Mouse (Mus musculus): ENCODE results near the gene Fuca2. TPM values are rescaled to one million over a fixed set of nuclear protein-coding genes. Genes with fewer than 3 reads are reported as not detected.

Gene Fuca2
- polyA plus RNA-seq, 1 experiment from 2014 or later, result 26.4 TPM

GRCm38 (mm10) chr10:13473833-13474567, 25.3 kb upstream of the Fuca2 start, which contains the start of gene Phactr2:
Gene Phactr2 (minus strand): TSS chr10:13474412.
- peak within 1 kb of the TSS; percentile 47 for H3K9ac ChIP-seq (ENCODE audit: low read length)
- no peak within 1 kb of the TSS for H3K27ac ChIP-seq (replicated peaks; ENCODE audit: low read depth, low read length)
- WGBS, result under 1% methylated on average over 66 of the region's 71 CpGs
- peaks cover 27% of the 10 kb centered on the region for H3K27me3 ChIP-seq (ENCODE audit: control insufficient read depth, insufficient read depth, low read length)
- peak; percentile 67 for DNase-seq (ENCODE audit: low spot score)
- no peaks in the 10 kb centered on the region for H3K4me1 ChIP-seq (ENCODE audit: control insufficient read depth, insufficient read depth, low read length)
- peak within 1 kb of the TSS; percentile 94 for H3K4me2 ChIP-seq (ENCODE audit: low read depth, severe bottlenecking)
- no peaks in the 10 kb centered on the region for H3K36me3 ChIP-seq (ENCODE audit: control insufficient read depth, insufficient read depth, low read length)
- ATAC-seq (ENCODE audit: insufficient number of reproducible peaks, low FRiP score, low TSS enrichment, low read depth), result peak; percentile 71
- H3K4me3 ChIP-seq (ENCODE audit: low read depth, low read length), result peak within 1 kb of the TSS; percentile 52
- H3K9me3 ChIP-seq (ENCODE audit: control insufficient read depth, low read length), result no peaks in the 10 kb centered on the region

DNA sequence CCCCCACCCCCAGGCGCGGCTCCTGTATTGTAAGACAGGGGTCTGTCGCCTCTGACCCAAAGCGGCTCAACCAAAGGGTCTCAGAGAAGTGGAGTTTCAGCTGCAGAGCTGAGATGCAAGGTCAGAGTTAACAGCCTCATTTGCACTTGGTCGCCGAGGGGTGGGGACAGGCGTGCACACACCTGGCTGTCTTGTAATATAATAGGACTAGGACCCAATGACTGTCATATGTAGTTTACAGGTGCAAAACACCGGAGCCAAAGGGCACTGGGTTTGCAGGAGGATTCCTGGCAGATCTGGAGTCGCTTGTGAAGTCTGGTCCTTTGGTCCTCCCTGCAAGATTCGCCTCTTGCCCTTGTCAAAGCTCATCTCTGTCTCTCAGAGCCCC, 24.8 kb upstream of the Fuca2 start:
- peak; percentile 47; the same call in 1 of the 2 replicates for ATAC-seq (ENCODE audit: insufficient number of reproducible peaks, low FRiP score, low TSS enrichment, low read depth)
- Histone ChIP-seq H3K27me3 (ENCODE audit: control insufficient read depth, insufficient read depth, low read length) (peaks cover 27% of the 10 kb centered on the region), H3K36me3 (ENCODE audit: control insufficient read depth, insufficient read depth, low read length) (no peaks in the 10 kb centered on the region), H3K4me1 (ENCODE audit: control insufficient read depth, insufficient read depth, low read length) (no peaks in the 10 kb centered on the region), H3K9ac (ENCODE audit: low read length) (peak overlapping the region; percentile 47), H3K4me2 (ENCODE audit: low read depth, severe bottlenecking) (peak overlapping the region; percentile 94), H3K27ac (replicated peaks; ENCODE audit: low read depth, low read length) (no peak overlapping the region), H3K9me3 (ENCODE audit: control insufficient read depth, low read length) (no peaks in the 10 kb centered on the region), H3K4me3 (ENCODE audit: low read depth, low read length) (peak overlapping the region; percentile 52)
- 4% methylated on average over 10 of the region's 10 CpGs for WGBS
- DNase-seq (ENCODE audit: low spot score), result no peak

- DNase-seq (ENCODE audit: low spot score) (no peak), ATAC-seq (ENCODE audit: insufficient number of reproducible peaks, low FRiP score, low TSS enrichment, low read depth) (no peak)
- H3K9me3 ChIP-seq (ENCODE audit: control insufficient read depth, low read length), result no peaks in the 10 kb centered on the region
- H3K27ac ChIP-seq (replicated peaks; ENCODE audit: low read depth, low read length), result no peak overlapping the region
- WGBS, result 27% methylated on average over 7 of the region's 7 CpGs
- peaks cover 27% of the 10 kb centered on the region for H3K27me3 ChIP-seq (ENCODE audit: control insufficient read depth, insufficient read depth, low read length)
- no peak overlapping the region for H3K9ac ChIP-seq (ENCODE audit: low read length)
- no peaks in the 10 kb centered on the region for H3K36me3 ChIP-seq (ENCODE audit: control insufficient read depth, insufficient read depth, low read length)
- no peak overlapping the region for H3K4me3 ChIP-seq (ENCODE audit: low read depth, low read length)
- H3K4me2 ChIP-seq (ENCODE audit: low read depth, severe bottlenecking), result no peak overlapping the region
- no peaks in the 10 kb centered on the region for H3K4me1 ChIP-seq (ENCODE audit: control insufficient read depth, insufficient read depth, low read length)
These were observed 24.2 kb upstream of the Fuca2 start for GRCm38 (mm10) chr10:13475121-13475520.

DNA sequence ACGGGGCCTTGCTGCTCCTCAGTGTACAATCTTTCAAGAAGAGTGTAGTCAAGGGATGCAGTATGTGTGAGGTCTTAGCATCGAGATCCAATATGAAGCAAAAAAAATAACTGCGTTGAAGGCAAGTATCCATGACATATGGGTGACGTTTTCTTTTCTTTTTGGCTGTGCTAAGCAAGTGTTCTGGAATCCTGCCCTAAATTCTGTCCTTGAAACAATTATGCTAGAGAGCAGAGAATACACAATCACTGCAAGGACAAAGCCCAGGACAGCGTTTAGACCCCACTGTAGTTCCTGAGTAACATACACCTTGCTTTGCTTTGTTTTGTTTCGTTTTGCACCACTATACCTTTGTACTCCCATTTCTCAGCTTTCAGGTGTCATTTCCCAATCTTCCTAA, 20.0 kb upstream of the Fuca2 start:
- DNase-seq (ENCODE audit: low spot score), result no peak
- no peaks in the 10 kb centered on the region for H3K4me1 ChIP-seq (ENCODE audit: control insufficient read depth, insufficient read depth, low read length)
- 81% methylated on average over 6 of the region's 6 CpGs for WGBS
- no peaks in the 10 kb centered on the region for H3K9me3 ChIP-seq (ENCODE audit: control insufficient read depth, low read length)
- H3K4me3 ChIP-seq (ENCODE audit: low read depth, low read length), result no peak overlapping the region
- no peak overlapping the region for H3K9ac ChIP-seq (ENCODE audit: low read length)
- ATAC-seq (ENCODE audit: insufficient number of reproducible peaks, low FRiP score, low TSS enrichment, low read depth), result no peak
- no peak overlapping the region for H3K4me2 ChIP-seq (ENCODE audit: low read depth, severe bottlenecking)
- H3K36me3 ChIP-seq (ENCODE audit: control insufficient read depth, insufficient read depth, low read length), result no peaks in the 10 kb centered on the region
- H3K27ac ChIP-seq (replicated peaks; ENCODE audit: low read depth, low read length), result no peak overlapping the region
- peaks cover 12% of the 10 kb centered on the region; the same call in 1 of the 2 replicates for H3K27me3 ChIP-seq (ENCODE audit: control insufficient read depth, insufficient read depth, low read length)

DNA sequence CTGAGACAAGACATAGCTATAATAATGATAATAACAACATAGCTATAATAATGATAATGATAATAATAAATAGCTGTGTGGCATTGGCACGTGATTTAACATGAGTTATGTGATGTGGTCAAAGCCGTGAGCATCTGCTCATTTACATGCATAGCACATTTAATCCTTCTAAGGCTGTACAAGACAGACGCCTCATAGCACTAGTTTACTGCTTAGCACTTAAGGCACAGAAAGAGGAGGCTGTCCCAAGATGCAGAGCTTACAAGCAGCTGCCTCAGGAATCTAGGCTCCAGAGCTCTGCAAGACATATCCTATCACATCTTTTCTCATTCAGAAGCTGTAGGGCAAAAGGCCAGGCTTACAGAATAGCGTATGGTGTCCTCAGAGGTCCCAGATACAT, 13.4 kb upstream of the Fuca2 start:
- Histone ChIP-seq H3K36me3 (ENCODE audit: control insufficient read depth, insufficient read depth, low read length) (no peaks in the 10 kb centered on the region), H3K9me3 (ENCODE audit: control insufficient read depth, low read length) (no peaks in the 10 kb centered on the region), H3K4me2 (ENCODE audit: low read depth, severe bottlenecking) (no peak overlapping the region), H3K9ac (ENCODE audit: low read length) (no peak overlapping the region), H3K4me3 (ENCODE audit: low read depth, low read length) (no peak overlapping the region), H3K27ac (replicated peaks; ENCODE audit: low read depth, low read length) (no peak overlapping the region), H3K27me3 (ENCODE audit: control insufficient read depth, insufficient read depth, low read length) (no peaks in the 10 kb centered on the region), H3K4me1 (ENCODE audit: control insufficient read depth, insufficient read depth, low read length) (no peaks in the 10 kb centered on the region)
- ATAC-seq (ENCODE audit: insufficient number of reproducible peaks, low FRiP score, low TSS enrichment, low read depth) (no peak), DNase-seq (ENCODE audit: low spot score) (no peak)
- WGBS, result 77% methylated on average over 4 of the region's 4 CpGs

- H3K36me3 ChIP-seq (ENCODE audit: control insufficient read depth, insufficient read depth, low read length), result no peaks in the 10 kb centered on the region
- ATAC-seq (ENCODE audit: insufficient number of reproducible peaks, low FRiP score, low TSS enrichment, low read depth) (no peak), DNase-seq (ENCODE audit: low spot score) (no peak)
- no peak overlapping the region for H3K4me3 ChIP-seq (ENCODE audit: low read depth, low read length)
- H3K4me1 ChIP-seq (ENCODE audit: control insufficient read depth, insufficient read depth, low read length), result no peaks in the 10 kb centered on the region
- WGBS, result 85% methylated on average over 6 of the region's 6 CpGs
- H3K4me2 ChIP-seq (ENCODE audit: low read depth, severe bottlenecking), result no peak overlapping the region
- H3K9me3 ChIP-seq (ENCODE audit: control insufficient read depth, low read length), result no peaks in the 10 kb centered on the region
- H3K9ac ChIP-seq (ENCODE audit: low read length), result no peak overlapping the region
- H3K27ac ChIP-seq (replicated peaks; ENCODE audit: low read depth, low read length), result no peak overlapping the region
- no peaks in the 10 kb centered on the region for H3K27me3 ChIP-seq (ENCODE audit: control insufficient read depth, insufficient read depth, low read length)
These were observed 9.7 kb upstream of the Fuca2 start for GRCm38 (mm10) chr10:13489671-13490070.

DNA sequence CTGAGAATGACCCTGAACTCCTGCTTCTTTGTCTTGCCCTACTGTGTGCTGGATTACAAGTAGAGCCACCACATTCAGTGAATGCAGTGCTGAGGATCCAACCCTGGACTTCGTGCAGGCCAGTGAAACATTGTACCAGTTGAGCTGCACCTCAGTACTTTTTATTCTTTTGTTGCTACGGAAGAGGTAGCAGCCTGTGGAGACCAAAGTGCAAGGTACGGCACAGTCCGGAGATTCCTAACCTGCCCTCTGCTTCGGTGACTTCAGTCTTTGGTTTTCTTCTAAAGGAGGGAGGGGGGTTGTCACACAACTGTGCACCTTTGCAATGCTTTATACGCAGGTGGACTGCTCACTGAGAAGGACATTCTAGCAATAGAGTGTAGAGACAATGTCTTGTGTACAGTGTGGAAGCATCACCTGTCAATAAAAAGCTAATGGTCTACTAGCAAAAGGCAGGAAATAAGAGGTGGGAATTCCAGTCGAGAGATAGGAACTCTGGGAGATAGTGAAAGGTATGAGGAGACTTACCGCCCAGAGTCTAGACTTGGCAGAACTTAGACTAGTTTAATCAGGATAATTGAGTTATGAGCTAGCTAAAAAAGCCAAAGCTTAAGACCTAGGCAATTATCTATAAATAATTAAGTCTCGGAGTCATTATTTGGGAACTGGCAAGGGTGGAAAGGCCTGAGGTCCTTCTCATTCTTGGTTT, 5.2 kb upstream of the Fuca2 start:
- DNase-seq (ENCODE audit: low spot score), result no peak
- Histone ChIP-seq H3K4me2 (ENCODE audit: low read depth, severe bottlenecking) (no peak overlapping the region), H3K9me3 (ENCODE audit: control insufficient read depth, low read length) (no peaks in the 10 kb centered on the region), H3K36me3 (ENCODE audit: control insufficient read depth, insufficient read depth, low read length) (no peaks in the 10 kb centered on the region), H3K27me3 (ENCODE audit: control insufficient read depth, insufficient read depth, low read length) (no peaks in the 10 kb centered on the region), H3K27ac (replicated peaks; ENCODE audit: low read depth, low read length) (no peak overlapping the region), H3K4me1 (ENCODE audit: control insufficient read depth, insufficient read depth, low read length) (no peaks in the 10 kb centered on the region), H3K4me3 (ENCODE audit: low read depth, low read length) (no peak overlapping the region), H3K9ac (ENCODE audit: low read length) (no peak overlapping the region)
- WGBS, result 89% methylated on average over 9 of the region's 9 CpGs
- ATAC-seq (ENCODE audit: insufficient number of reproducible peaks, low FRiP score, low TSS enrichment, low read depth), result no peak

- Histone ChIP-seq H3K36me3 (ENCODE audit: control insufficient read depth, insufficient read depth, low read length) (no peaks in the 10 kb centered on the region), H3K9ac (ENCODE audit: low read length) (no peak overlapping the region), H3K4me1 (ENCODE audit: control insufficient read depth, insufficient read depth, low read length) (no peaks in the 10 kb centered on the region), H3K9me3 (ENCODE audit: control insufficient read depth, low read length) (no peaks in the 10 kb centered on the region), H3K27me3 (ENCODE audit: control insufficient read depth, insufficient read depth, low read length) (no peaks in the 10 kb centered on the region), H3K4me2 (ENCODE audit: low read depth, severe bottlenecking) (no peak overlapping the region), H3K27ac (replicated peaks; ENCODE audit: low read depth, low read length) (no peak overlapping the region), H3K4me3 (ENCODE audit: low read depth, low read length) (no peak overlapping the region)
- ATAC-seq (ENCODE audit: insufficient number of reproducible peaks, low FRiP score, low TSS enrichment, low read depth), result no peak
- no peak for DNase-seq (ENCODE audit: low spot score)
- WGBS, result 88% methylated on average over 3 of the region's 3 CpGs
These were observed 3.0 kb upstream of the Fuca2 start for GRCm38 (mm10) chr10:13496315-13496714.

All from limb, embryonic 11.5 days (tissue).